Mouse (Mus musculus): ENCODE results near the gene Msh3. TPM values are rescaled to one million over a fixed set of nuclear protein-coding genes. Genes with fewer than 3 reads are reported as not detected.

Gene Msh3
- polyA plus RNA-seq, 1 experiment from 2014 or later = 32.2 TPM

- H3K4me2 ChIP-seq (replicated peaks) = no peak overlapping the region
- no peaks in the 10 kb centered on the region for H3K27me3 ChIP-seq
- peaks cover 36% of the 10 kb centered on the region for H3K36me3 ChIP-seq
- WGBS = 52% methylated on average over 5 of the region's 5 CpGs
- H3K9me3 ChIP-seq = no peaks in the 10 kb centered on the region
- no peak overlapping the region for H3K27ac ChIP-seq
- no peak overlapping the region for H3K9ac ChIP-seq
- no peak for ATAC-seq (ENCODE audit: low FRiP score, low read depth)
- peaks cover 6% of the 10 kb centered on the region for H3K4me1 ChIP-seq
- no peak overlapping the region for H3K4me3 ChIP-seq
Observed at GRCm38 (mm10) chr13:92320770-92321169, 34.0 kb downstream of the Msh3 start.

- Histone ChIP-seq H3K27me3 (no peaks in the 10 kb centered on the region), H3K36me3 (peaks cover 43% of the 10 kb centered on the region), H3K9me3 (no peaks in the 10 kb centered on the region), H3K4me3 (no peak overlapping the region), H3K4me1 (peaks cover 8% of the 10 kb centered on the region), H3K4me2 (replicated peaks) (no peak overlapping the region), H3K9ac (no peak overlapping the region), H3K27ac (no peak overlapping the region)
- 61% methylated on average over 5 of the region's 5 CpGs for WGBS
- no peak for ATAC-seq (ENCODE audit: low FRiP score, low read depth)
Observed at GRCm38 (mm10) chr13:92314613-92315012, 40.2 kb downstream of the Msh3 start.

GRCm38 (mm10) chr13:92305680-92306079 is 49.1 kb downstream of the Msh3 start, which contains the start of gene Gm20379:
Gm20379 (plus strand) TSS chr13:92305980.
- no peak for ATAC-seq (ENCODE audit: low FRiP score, low read depth)
- H3K4me1 ChIP-seq = peaks cover 34% of the 10 kb centered on the region
- H3K27me3 ChIP-seq = no peaks in the 10 kb centered on the region
- no peak within 1 kb of the TSS for H3K27ac ChIP-seq
- H3K9ac ChIP-seq = no peak within 1 kb of the TSS
- H3K36me3 ChIP-seq = peaks cover 34% of the 10 kb centered on the region
- H3K4me3 ChIP-seq = no peak within 1 kb of the TSS
- H3K9me3 ChIP-seq = no peaks in the 10 kb centered on the region
- WGBS = 98% methylated on average over 11 of the region's 11 CpGs
- H3K4me2 ChIP-seq (replicated peaks) = no peak within 1 kb of the TSS

- no peak overlapping the region for H3K9ac ChIP-seq
- WGBS = 93% methylated on average over 5 of the region's 5 CpGs
- H3K4me3 ChIP-seq = no peak overlapping the region
Observed at GRCm38 (mm10) chr13:92304291-92304690, 50.5 kb downstream of the Msh3 start.

GRCm38 (mm10) chr13:92303062-92303948 is 51.5 kb downstream of the Msh3 start:
- ATAC-seq (ENCODE audit: low FRiP score, low read depth) = peak; percentile 55; the same call in 1 of the 2 replicates
- Histone ChIP-seq H3K4me3 (no peak overlapping the region), H3K36me3 (peaks cover 34% of the 10 kb centered on the region), H3K9me3 (no peaks in the 10 kb centered on the region), H3K27ac (no peak overlapping the region; the same call in 1 of the 2 replicates), H3K4me2 (replicated peaks) (no peak overlapping the region), H3K4me1 (peaks cover 37% of the 10 kb centered on the region), H3K9ac (no peak overlapping the region), H3K27me3 (no peaks in the 10 kb centered on the region)
- 30% methylated on average over 8 of the region's 8 CpGs for WGBS

More at GRCm38 (mm10) chr13:92304291-92304690, 50.5 kb downstream of the Msh3 start:
- peaks cover 39% of the 10 kb centered on the region for H3K36me3 ChIP-seq
- H3K4me2 ChIP-seq (replicated peaks) = no peak overlapping the region
- no peaks in the 10 kb centered on the region for H3K27me3 ChIP-seq
- no peak overlapping the region for H3K27ac ChIP-seq
- no peak for ATAC-seq (ENCODE audit: low FRiP score, low read depth)
- peaks cover 37% of the 10 kb centered on the region for H3K4me1 ChIP-seq
- no peaks in the 10 kb centered on the region for H3K9me3 ChIP-seq

- no peak overlapping the region for H3K27ac ChIP-seq
- no peaks in the 10 kb centered on the region for H3K27me3 ChIP-seq
- ATAC-seq (ENCODE audit: low FRiP score, low read depth) = no peak
- peaks cover 26% of the 10 kb centered on the region for H3K36me3 ChIP-seq
- H3K9me3 ChIP-seq = no peaks in the 10 kb centered on the region
- peaks cover 37% of the 10 kb centered on the region for H3K4me1 ChIP-seq
- no peak overlapping the region for H3K4me3 ChIP-seq
- WGBS = 46% methylated on average over 4 of the region's 4 CpGs
- no peak overlapping the region for H3K9ac ChIP-seq
- H3K4me2 ChIP-seq (replicated peaks) = no peak overlapping the region
Observed at GRCm38 (mm10) chr13:92302466-92302865, 52.3 kb downstream of the Msh3 start.

- no peaks in the 10 kb centered on the region for H3K27me3 ChIP-seq
- H3K4me3 ChIP-seq = no peak overlapping the region
- no peaks in the 10 kb centered on the region for H3K9me3 ChIP-seq
- peaks cover 37% of the 10 kb centered on the region for H3K4me1 ChIP-seq
- H3K9ac ChIP-seq = no peak overlapping the region
- 36% methylated on average over 4 of the region's 4 CpGs for WGBS
- no peak overlapping the region for H3K27ac ChIP-seq
- ATAC-seq (ENCODE audit: low FRiP score, low read depth) = no peak
- H3K36me3 ChIP-seq = peaks cover 31% of the 10 kb centered on the region
- H3K4me2 ChIP-seq (replicated peaks) = no peak overlapping the region
Observed at GRCm38 (mm10) chr13:92301754-92302153, 53.0 kb downstream of the Msh3 start.

- no peak overlapping the region for H3K9ac ChIP-seq
- no peak overlapping the region for H3K4me2 ChIP-seq (replicated peaks)
- peaks cover 37% of the 10 kb centered on the region for H3K4me1 ChIP-seq
- no peaks in the 10 kb centered on the region for H3K9me3 ChIP-seq
- H3K36me3 ChIP-seq = peaks cover 33% of the 10 kb centered on the region
- no peak for ATAC-seq (ENCODE audit: low FRiP score, low read depth)
- WGBS = 64% methylated on average over 1 of the region's 1 CpGs
- H3K27me3 ChIP-seq = no peaks in the 10 kb centered on the region
- no peak overlapping the region for H3K4me3 ChIP-seq
- H3K27ac ChIP-seq = no peak overlapping the region
Observed at GRCm38 (mm10) chr13:92299522-92299921, 55.3 kb downstream of the Msh3 start.

GRCm38 (mm10) chr13:92297021-92297420 is 57.8 kb downstream of the Msh3 start:
- 88% methylated on average over 2 of the region's 2 CpGs for WGBS
- Histone ChIP-seq H3K9me3 (no peaks in the 10 kb centered on the region), H3K27ac (no peak overlapping the region), H3K36me3 (peaks cover 38% of the 10 kb centered on the region), H3K4me3 (no peak overlapping the region), H3K4me2 (replicated peaks) (no peak overlapping the region), H3K9ac (no peak overlapping the region), H3K4me1 (peaks cover 21% of the 10 kb centered on the region), H3K27me3 (no peaks in the 10 kb centered on the region)
- no peak for ATAC-seq (ENCODE audit: low FRiP score, low read depth)

- no peak overlapping the region for H3K27ac ChIP-seq
- H3K4me1 ChIP-seq = peaks cover 18% of the 10 kb centered on the region
- H3K9ac ChIP-seq = no peak overlapping the region
- no peak for ATAC-seq (ENCODE audit: low FRiP score, low read depth)
- H3K9me3 ChIP-seq = no peaks in the 10 kb centered on the region
- H3K4me3 ChIP-seq = no peak overlapping the region
- peaks cover 38% of the 10 kb centered on the region for H3K36me3 ChIP-seq
- no peak overlapping the region for H3K4me2 ChIP-seq (replicated peaks)
- no peaks in the 10 kb centered on the region for H3K27me3 ChIP-seq
- WGBS = 89% methylated on average over 4 of the region's 4 CpGs
Observed at GRCm38 (mm10) chr13:92296490-92296889, 58.3 kb downstream of the Msh3 start.

- peaks cover 13% of the 10 kb centered on the region for H3K4me1 ChIP-seq
- ATAC-seq (ENCODE audit: low FRiP score, low read depth) = no peak
- no peaks in the 10 kb centered on the region for H3K9me3 ChIP-seq
- 76% methylated on average over 5 of the region's 5 CpGs for WGBS
- H3K27ac ChIP-seq = no peak overlapping the region
- H3K4me2 ChIP-seq (replicated peaks) = no peak overlapping the region
- H3K4me3 ChIP-seq = no peak overlapping the region
- peaks cover 31% of the 10 kb centered on the region for H3K36me3 ChIP-seq
- H3K9ac ChIP-seq = no peak overlapping the region
- H3K27me3 ChIP-seq = no peaks in the 10 kb centered on the region
Observed at GRCm38 (mm10) chr13:92293883-92294282, 60.9 kb downstream of the Msh3 start.

GRCm38 (mm10) chr13:92291605-92292004 is 63.2 kb downstream of the Msh3 start:
- Histone ChIP-seq H3K27ac (no peak overlapping the region), H3K4me1 (peaks cover 13% of the 10 kb centered on the region), H3K27me3 (no peaks in the 10 kb centered on the region), H3K36me3 (peaks cover 25% of the 10 kb centered on the region), H3K4me2 (replicated peaks) (no peak overlapping the region), H3K4me3 (no peak overlapping the region), H3K9me3 (no peaks in the 10 kb centered on the region), H3K9ac (no peak overlapping the region)
- WGBS = 15% methylated on average over 4 of the region's 4 CpGs
- ATAC-seq (ENCODE audit: low FRiP score, low read depth) = peak; percentile 84

Measured in limb, embryonic 13.5 days (tissue).